Mouse (Mus musculus) G1E (cell line): ENCODE results near the gene Wsb2. TPM values are rescaled to one million over a fixed set of nuclear protein-coding genes. Genes with fewer than 3 reads are reported as not detected.
"Not testable (repeated sequence)": the region's sequence is repeated elsewhere in the genome, so short reads cannot be mapped to it uniquely, and the experiment has no call there.

ENCODE experiments used
- ATAC-seq: 2 replicates; pipeline ENCODE4 v1.8.0; 2016; ENCODE audit warnings: mild to moderate bottlenecking; ENCODE audit not compliant: insufficient number of reproducible peaks, poor library complexity, low FRiP score, severe bottlenecking; ENCODE audit errors: extremely low read depth
- DNase-seq: peaks from one replicate; pipeline ENCODE4 v3.0.0; 2012; ENCODE audit warnings: low spot score
- H3K27me3 ChIP-seq: 2 replicates; pipeline ENCODE4 v1.6.1; 2012; ENCODE audit warnings: mild to moderate bottlenecking, low read length, inconsistent platforms; ENCODE audit not compliant: insufficient read depth
- H3K36me3 ChIP-seq: replicated peaks from 2 replicates; pipeline ENCODE3; 2012; ENCODE audit warnings: mild to moderate bottlenecking, inconsistent platforms
- H3K4me1 ChIP-seq: 2 replicates; pipeline ENCODE4 v1.6.1; 2012; ENCODE audit warnings: low read depth, low read length, inconsistent platforms, mixed read lengths; ENCODE audit not compliant: insufficient read depth
- H3K4me3 ChIP-seq: 2 replicates; pipeline ENCODE4 v1.5.1; 2012; ENCODE audit warnings: low read depth, mild to moderate bottlenecking, inconsistent platforms, low read length, moderate library complexity, mixed read lengths
- H3K9me3 ChIP-seq: replicated peaks from 2 replicates; pipeline ENCODE4 v1.6.1; 2012; ENCODE audit warnings: inconsistent platforms
- CTCF ChIP-seq: IDR thresholded peaks from 2 replicates; pipeline ENCODE4 v1.5.1; 2012; ENCODE audit warnings: low read depth, low read length, inconsistent platforms, mixed read lengths
- GATA1 ChIP-seq: IDR thresholded peaks from 2 replicates; pipeline ENCODE4 v1.6.1; 2012; ENCODE audit warnings: borderline replicate concordance, low read length, inconsistent platforms, mixed read lengths
- GATA2 ChIP-seq: IDR thresholded peaks from 2 replicates; pipeline ENCODE4 v1.6.1; 2012; ENCODE audit warnings: low read depth, low read length, inconsistent platforms, borderline replicate concordance
- POLR2AphosphoS5 ChIP-seq: IDR thresholded peaks from 2 replicates; pipeline ENCODE4 v1.6.1; 2012; ENCODE audit warnings: low read depth, low read length, inconsistent platforms; ENCODE audit not compliant: insufficient replicate concordance
- TAL1 ChIP-seq: conservative IDR thresholded peaks from 2 replicates; pipeline ENCODE4 v1.6.1; 2012; ENCODE audit warnings: low read depth, low read length, inconsistent platforms, mixed read lengths
- polyA plus RNA-seq: library from polyadenylated mRNA; stranded (reverse); fragments of >175 nt; gene quantifications from 2 replicates; pipeline ENCODE4 v1.2.3, GENCODE M21; 2012
- total RNA-seq, 2 experiments: library from RNA; stranded (forward) in 1 of 2; stranded (reverse) in 1 of 2; fragments of 200-1000 nt in 1 of 2; fragments of >200 nt in 1 of 2; fragmentation: Nextera tagmentation in 1 of 2; gene quantifications; 2 replicates each; pipeline ENCODE4 v1.2.3; 2014 to 2017

Gene Wsb2
- total and polyA plus RNA-seq, 3 experiments: 26.3 to 69.3 (median 34.5) TPM

GRCm38 (mm10) chr5:117323751-117324150 is 33.4 kb upstream of the Wsb2 start:
- DNase-seq: no peak
- TF ChIP-seq CTCF: no peak
- TF ChIP-seq GATA2: no peak
- TF ChIP-seq POLR2AphosphoS5: no peak
- TF ChIP-seq GATA1: no peak
- TF ChIP-seq TAL1: no peak
- no peak for ATAC-seq
- H3K27me3 ChIP-seq: peaks cover 4% of the 10 kb centered on the region; the same call in 1 of the 2 replicates
- no peaks in the 10 kb centered on the region for H3K4me1 ChIP-seq
- no peaks in the 10 kb centered on the region for H3K36me3 ChIP-seq
- no peak overlapping the region for H3K4me3 ChIP-seq
- H3K9me3 ChIP-seq: peaks cover 9% of the 10 kb centered on the region

DNA sequence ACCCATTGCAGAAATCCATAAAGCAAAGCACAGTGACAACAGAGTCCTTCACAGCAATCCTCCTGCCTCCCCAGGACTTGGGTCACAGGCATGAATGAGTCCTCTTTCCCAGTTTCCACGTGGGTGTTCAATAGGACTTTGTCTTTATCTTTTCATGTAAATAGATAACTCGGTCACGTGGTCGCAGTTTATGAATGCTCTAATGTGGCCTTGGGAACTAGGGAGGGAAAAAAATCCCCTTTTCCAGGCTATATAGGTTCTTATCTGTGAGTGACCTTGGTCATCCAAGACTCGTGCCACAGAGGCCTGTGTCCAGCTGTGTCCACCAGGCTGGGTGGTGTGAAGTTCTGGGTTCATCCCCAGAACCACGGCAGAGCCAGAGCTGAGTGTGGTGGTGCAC is 30.7 kb upstream of the Wsb2 start:
- Histone ChIP-seq H3K4me1 (no peaks in the 10 kb centered on the region), H3K36me3 (no peaks in the 10 kb centered on the region), H3K4me3 (no peak overlapping the region), H3K9me3 (no peaks in the 10 kb centered on the region), H3K27me3 (peaks cover 2% of the 10 kb centered on the region; the same call in 1 of the 2 replicates)
- ATAC-seq (no peak), DNase-seq (no peak)
- no peak for TF ChIP-seq GATA2
- TF ChIP-seq GATA1: no peak
- TF ChIP-seq TAL1: no peak
- TF ChIP-seq POLR2AphosphoS5: no peak
- TF ChIP-seq CTCF: no peak

- DNase-seq (no peak), ATAC-seq (no peak)
- TF ChIP-seq POLR2AphosphoS5: no peak
These were observed 26.6 kb upstream of the Wsb2 start for GRCm38 (mm10) chr5:117330457-117330856.

GRCm38 (mm10) chr5:117337999-117338398 is 19.1 kb upstream of the Wsb2 start:
- peaks cover 11% of the 10 kb centered on the region for H3K9me3 ChIP-seq
- no peak overlapping the region for H3K4me3 ChIP-seq
- DNase-seq: no peak
- ATAC-seq: no peak
- H3K36me3 ChIP-seq: no peaks in the 10 kb centered on the region
- no peak for TF ChIP-seq GATA1
- no peak for TF ChIP-seq GATA2
- TF ChIP-seq CTCF: no peak
- no peak for TF ChIP-seq TAL1
- TF ChIP-seq POLR2AphosphoS5: no peak
- peaks cover 8% of the 10 kb centered on the region; the same call in 1 of the 2 replicates for H3K27me3 ChIP-seq
- no peaks in the 10 kb centered on the region for H3K4me1 ChIP-seq

More at GRCm38 (mm10) chr5:117330457-117330856, 26.6 kb upstream of the Wsb2 start:
- peaks cover 6% of the 10 kb centered on the region for H3K9me3 ChIP-seq
- H3K36me3 ChIP-seq: no peaks in the 10 kb centered on the region
- no peaks in the 10 kb centered on the region for H3K4me1 ChIP-seq
- H3K4me3 ChIP-seq: no peak overlapping the region
- peaks cover 10% of the 10 kb centered on the region; the same call in 1 of the 2 replicates for H3K27me3 ChIP-seq

DNA sequence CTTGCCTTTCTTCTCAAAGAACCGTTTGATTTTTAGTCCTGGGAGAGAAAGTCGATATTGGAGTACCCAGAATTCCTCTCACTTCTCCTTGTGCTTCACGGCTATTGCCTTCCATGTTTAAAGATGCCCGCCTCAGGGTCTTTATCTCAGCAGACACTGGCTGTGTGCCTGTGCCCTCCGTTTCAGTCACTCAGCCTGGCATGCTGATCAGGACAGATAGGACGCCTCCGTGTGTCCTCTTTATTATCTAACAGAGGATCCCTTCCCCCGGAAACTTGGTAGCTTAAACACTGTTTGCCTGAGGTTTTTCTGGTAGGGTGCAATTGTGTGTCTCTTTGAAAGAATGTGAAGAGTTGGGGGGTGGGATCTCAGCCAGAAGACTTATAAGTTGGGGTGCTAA is 18.6 kb upstream of the Wsb2 start:
- ATAC-seq (no peak), DNase-seq (no peak)
- H3K4me1 ChIP-seq: no peaks in the 10 kb centered on the region
- H3K27me3 ChIP-seq: peaks cover 8% of the 10 kb centered on the region; the same call in 1 of the 2 replicates
- no peaks in the 10 kb centered on the region for H3K36me3 ChIP-seq
- TF ChIP-seq CTCF (no peak), GATA1 (no peak)
- H3K9me3 ChIP-seq: peaks cover 11% of the 10 kb centered on the region
- H3K4me3 ChIP-seq: no peak overlapping the region

GRCm38 (mm10) chr5:117340081-117340480 is 17.0 kb upstream of the Wsb2 start:
- ATAC-seq: no peak

GRCm38 (mm10) chr5:117341896-117342295 is 15.2 kb upstream of the Wsb2 start:
- peaks cover 3% of the 10 kb centered on the region; the same call in 1 of the 2 replicates for H3K27me3 ChIP-seq
- H3K36me3 ChIP-seq: no peaks in the 10 kb centered on the region
- no peak overlapping the region for H3K4me3 ChIP-seq
- DNase-seq (no peak), ATAC-seq (no peak)
- peaks cover 1% of the 10 kb centered on the region; the same call in 1 of the 2 replicates for H3K9me3 ChIP-seq
- peaks cover 3% of the 10 kb centered on the region; the same call in 1 of the 2 replicates for H3K4me1 ChIP-seq
- no peak for TF ChIP-seq GATA2
- no peak for TF ChIP-seq POLR2AphosphoS5
- TF ChIP-seq TAL1: no peak
- no peak for TF ChIP-seq CTCF
- no peak for TF ChIP-seq GATA1

More at GRCm38 (mm10) chr5:117340081-117340480, 17.0 kb upstream of the Wsb2 start:
- TF ChIP-seq GATA2 (no peak), GATA1 (no peak), TAL1 (no peak), POLR2AphosphoS5 (no peak), CTCF (no peak)
- Histone ChIP-seq H3K36me3 (no peaks in the 10 kb centered on the region), H3K9me3 (peaks cover 5% of the 10 kb centered on the region; the same call in 1 of the 2 replicates), H3K27me3 (peaks cover 5% of the 10 kb centered on the region; the same call in 1 of the 2 replicates), H3K4me3 (no peak overlapping the region), H3K4me1 (no peaks in the 10 kb centered on the region)
- no peak for DNase-seq

GRCm38 (mm10) chr5:117344496-117344895 is 12.6 kb upstream of the Wsb2 start:
- not testable (repeated sequence) for DNase-seq, H3K4me3 ChIP-seq, H3K4me1 ChIP-seq, H3K36me3 ChIP-seq, H3K27me3 ChIP-seq, H3K9me3 ChIP-seq, ATAC-seq
